Mouse (Mus musculus): ENCODE results near the gene Fgfr2.
"Not testable (repeated sequence)": the region's sequence is repeated elsewhere in the genome, so short reads cannot be mapped to it uniquely, and the experiment has no call there.

The Fgfr2 gene

GRCm38 (mm10) chr7:130471045-130471444 is 2652.1 kb downstream of the Fgfr2 start:
- no peak for DNase-seq (ENCODE audit: low read depth, low spot score)

GRCm38 (mm10) chr7:130455587-130456246 is 2667.4 kb downstream of the Fgfr2 start:
- DNase-seq (ENCODE audit: low read depth, low spot score): no peak

GRCm38 (mm10) chr7:130454226-130454625 is 2668.9 kb downstream of the Fgfr2 start:
- DNase-seq (ENCODE audit: low read depth, low spot score): no peak

DNA sequence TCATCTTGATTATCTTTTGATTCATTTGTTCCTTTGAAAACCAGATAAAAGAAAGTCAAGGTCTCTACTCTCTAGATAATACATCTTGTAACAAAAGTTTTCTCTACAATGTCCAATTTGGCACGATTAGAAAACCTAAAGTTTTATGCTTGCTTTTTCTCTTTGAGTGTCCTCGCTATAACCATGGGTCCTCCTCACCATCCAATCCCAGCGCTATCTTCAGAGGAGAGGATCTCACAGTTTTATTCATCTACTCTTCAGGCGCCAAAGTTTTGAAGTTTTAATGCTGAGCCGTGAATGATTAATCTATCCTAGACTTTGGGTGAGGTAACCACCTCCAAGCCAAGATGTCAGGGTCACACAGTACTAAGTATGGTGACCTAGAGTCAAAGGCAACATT is 2687.4 kb downstream of the Fgfr2 start:
- DNase-seq (ENCODE audit: low read depth, low spot score): no peak

DNA sequence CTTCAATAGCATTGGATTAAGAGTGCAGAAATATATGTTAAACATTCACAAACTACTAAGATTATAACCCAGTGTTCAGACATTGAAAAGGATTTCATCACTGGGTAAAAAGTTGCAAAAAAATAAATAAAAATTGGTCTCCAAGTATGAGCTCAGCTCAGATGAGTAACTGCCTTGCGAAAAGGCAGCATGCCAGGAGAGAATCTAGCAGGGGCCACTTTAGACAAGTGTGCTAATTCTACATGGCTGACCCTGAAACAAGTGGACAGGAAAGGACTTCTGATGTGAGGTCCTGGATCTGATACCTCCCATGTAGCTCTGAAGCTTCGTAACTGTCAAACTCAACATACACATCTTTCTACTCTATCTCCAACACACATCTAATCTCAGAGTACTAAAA is 2691.0 kb downstream of the Fgfr2 start:
- DNase-seq (ENCODE audit: low read depth, low spot score): no peak

GRCm38 (mm10) chr7:130426586-130426985 is 2696.6 kb downstream of the Fgfr2 start:
- peak; percentile 93 for DNase-seq (ENCODE audit: low read depth, low spot score)

DNA sequence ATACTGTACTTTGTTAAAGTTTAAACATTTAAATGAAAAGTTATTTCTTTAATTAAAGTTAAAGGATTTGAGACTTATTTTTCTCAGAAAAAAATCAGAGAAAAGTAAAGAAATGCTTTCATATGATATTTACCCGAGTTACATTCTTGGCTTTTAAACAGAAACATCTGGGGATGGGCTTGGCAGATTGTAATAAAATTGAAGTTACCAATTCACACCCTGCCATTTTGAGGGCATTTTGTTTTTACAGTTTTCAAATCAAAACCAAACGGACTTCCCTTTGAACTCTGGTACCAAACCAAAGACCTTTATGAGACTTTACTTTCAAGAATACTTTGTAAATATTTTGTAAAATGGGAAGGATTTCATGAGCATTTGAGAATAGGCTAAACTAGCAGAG is 2697.2 kb downstream of the Fgfr2 start:
- DNase-seq (ENCODE audit: low read depth, low spot score): peak; percentile 39

GRCm38 (mm10) chr7:130419961-130420360 is 2703.2 kb downstream of the Fgfr2 start:
- DNase-seq (ENCODE audit: low read depth, low spot score): no peak

DNA sequence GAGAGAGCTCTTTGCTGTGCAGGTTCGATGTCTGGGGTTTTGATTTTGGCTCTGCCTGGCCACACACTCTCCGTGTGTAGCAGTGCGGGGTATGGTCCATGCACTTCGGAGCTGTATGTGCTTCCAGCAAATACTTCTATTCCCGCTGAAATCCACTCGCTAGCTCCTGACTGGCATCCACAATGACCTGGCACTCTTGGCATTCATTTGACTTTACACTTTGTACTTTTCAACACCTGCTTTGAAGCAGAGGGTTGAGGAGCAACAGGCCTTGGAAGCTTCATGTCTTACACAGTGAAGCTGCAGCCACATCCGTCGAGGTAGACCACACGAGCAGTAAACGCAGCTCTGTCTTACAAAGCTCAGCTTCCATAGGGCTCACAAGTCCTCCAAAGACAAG is 2715.5 kb downstream of the Fgfr2 start:
- DNase-seq (ENCODE audit: low read depth, low spot score): no peak

DNA sequence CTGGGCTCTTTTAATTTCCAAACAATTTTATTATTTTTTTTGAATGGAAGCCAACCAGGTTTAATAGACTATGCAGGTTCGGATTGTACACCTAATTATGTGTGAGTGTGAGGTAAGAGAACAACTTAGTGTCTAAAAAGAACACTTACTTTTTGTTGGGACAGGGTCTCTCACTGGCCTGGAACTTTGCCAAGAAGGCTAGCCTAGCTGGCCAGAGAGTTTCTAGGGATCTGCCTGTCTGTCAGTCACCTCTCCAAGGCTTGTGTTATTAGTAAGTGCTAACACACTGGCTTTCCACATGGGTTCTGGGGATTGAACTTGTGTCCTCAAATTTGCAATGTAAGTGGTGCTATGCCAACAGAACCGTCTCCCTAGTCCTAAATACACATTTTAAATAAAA is 2719.8 kb downstream of the Fgfr2 start:
- DNase-seq (ENCODE audit: low read depth, low spot score): no peak

DNA sequence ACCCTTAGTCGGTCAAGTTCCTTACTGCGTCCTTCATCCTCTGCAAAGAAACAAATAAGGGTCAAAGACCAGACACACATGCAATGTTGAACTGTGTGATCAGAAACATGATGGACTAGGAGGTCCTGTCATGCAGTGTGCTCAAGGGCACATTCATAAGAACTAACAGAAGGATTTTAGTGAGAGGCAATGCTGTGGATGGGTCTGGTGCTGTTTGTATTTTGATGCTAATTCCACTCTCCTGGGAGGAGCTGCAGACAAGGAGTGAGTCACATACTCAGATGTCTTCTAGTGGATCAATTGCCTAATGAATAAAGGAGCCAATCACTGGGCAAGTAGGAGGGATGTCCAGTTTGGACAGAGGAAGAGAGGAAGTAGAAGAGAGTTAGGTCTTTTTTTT is 2728.5 kb downstream of the Fgfr2 start:
- DNase-seq (ENCODE audit: low read depth, low spot score): no peak

DNA sequence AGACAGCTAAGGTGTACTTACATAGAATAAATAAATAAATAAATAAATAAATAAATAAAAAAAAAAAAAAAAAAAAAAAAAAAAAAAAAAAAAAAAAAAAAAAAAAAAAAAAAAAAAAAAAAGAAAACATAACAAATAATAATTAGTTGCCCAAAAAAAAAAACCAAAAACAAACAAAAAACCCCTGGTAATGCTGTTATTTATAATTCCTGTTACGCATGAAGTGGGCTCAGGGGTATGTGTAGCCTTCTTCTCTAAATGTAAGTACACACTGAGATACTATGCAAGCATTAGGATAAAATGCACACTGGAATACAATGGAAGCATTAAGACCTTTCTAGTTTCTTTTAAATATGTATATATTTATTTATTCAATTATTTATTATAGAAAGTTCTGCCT is 2733.1 kb downstream of the Fgfr2 start:
- DNase-seq (ENCODE audit: low read depth, low spot score): not testable (repeated sequence)

DNA sequence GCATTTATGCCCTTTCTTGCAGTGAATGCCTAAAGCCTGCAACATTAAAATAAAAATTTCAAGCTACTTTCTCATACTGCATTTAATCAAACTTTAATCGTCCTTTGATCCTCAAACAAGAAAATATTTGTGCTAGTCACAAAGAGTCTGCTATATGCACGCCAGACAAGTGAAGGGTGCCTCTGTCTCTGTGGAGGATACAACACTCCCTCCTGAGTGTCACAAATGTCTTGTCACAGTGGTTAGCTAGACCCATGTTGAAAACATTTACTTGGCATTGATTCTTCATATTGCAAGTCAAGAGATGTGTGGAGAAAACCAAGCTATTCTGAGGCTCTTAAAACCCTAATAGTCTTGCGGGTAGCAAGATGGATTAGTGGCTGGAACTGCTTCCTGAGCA is 2736.8 kb downstream of the Fgfr2 start:
- DNase-seq (ENCODE audit: low read depth, low spot score): no peak

GRCm38 (mm10) chr7:130385732-130386294 is 2737.3 kb downstream of the Fgfr2 start:
- no peak for DNase-seq (ENCODE audit: low read depth, low spot score)

DNA sequence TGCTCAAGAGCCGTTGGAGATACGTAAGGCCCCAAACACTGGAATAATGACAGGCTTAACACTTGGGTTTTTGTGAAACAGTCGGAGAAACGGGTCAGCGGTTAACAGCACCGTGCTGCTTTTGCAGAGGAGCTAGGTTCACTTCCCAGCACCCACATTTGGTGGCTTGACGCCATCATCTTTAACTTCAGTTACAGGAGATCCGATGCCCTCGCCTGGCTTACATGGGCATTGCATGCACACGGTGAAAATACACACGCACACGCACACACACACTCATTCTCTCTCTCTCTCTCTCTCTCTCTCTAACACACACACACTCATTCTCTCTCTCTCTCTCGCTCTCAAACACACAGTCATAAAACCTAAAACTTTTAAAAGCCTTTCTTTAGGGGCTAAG is 2741.0 kb downstream of the Fgfr2 start:
- no peak for DNase-seq (ENCODE audit: low read depth, low spot score)

GRCm38 (mm10) chr7:130381387-130381951 is 2741.7 kb downstream of the Fgfr2 start:
- no peak for DNase-seq (ENCODE audit: low read depth, low spot score)

- DNase-seq (ENCODE audit: low read depth, low spot score): no peak
Observed at GRCm38 (mm10) chr7:130380769-130381355, 2742.3 kb downstream of the Fgfr2 start.

GRCm38 (mm10) chr7:130380367-130380766 is 2742.8 kb downstream of the Fgfr2 start:
- DNase-seq (ENCODE audit: low read depth, low spot score): no peak

DNA sequence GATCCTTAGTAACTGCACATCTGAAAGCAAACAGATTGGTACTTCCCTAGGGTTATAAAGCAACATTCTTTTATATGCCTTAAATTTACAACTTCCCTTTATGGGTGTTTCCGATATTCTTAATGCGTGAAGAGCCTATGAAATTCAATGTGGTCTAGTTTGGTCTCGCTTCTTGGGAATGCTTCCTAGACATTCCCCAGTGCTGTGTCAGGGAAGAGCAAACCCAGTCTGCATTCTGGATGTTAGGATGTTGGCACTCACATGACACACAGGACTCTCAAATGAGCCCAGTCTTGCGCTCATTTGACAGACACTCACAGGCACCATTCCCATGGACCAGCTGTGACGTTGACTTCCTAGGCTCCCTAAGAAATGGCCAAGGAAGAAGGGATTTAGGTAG is 2743.3 kb downstream of the Fgfr2 start:
- DNase-seq (ENCODE audit: low read depth, low spot score): no peak

DNA sequence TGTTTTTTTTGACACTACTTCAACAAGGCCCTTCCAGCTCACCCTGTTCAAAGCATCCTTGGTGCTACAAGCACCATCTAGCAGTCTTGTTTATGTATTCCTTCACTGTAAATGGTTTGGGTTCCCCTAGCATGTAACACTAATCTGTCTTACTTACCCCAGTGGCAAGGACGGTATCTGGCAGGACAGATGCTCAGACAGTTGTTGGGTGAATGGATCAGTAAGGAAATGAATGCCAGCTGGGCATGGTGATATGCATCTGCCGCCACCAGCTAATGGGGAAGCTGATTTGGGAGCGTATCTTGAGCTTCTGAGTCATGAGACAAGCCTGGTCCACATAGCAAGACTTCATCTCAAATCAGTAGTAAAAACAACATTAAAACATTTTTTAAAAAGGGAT is 2744.8 kb downstream of the Fgfr2 start:
- DNase-seq (ENCODE audit: low read depth, low spot score): no peak

GRCm38 (mm10) chr7:130374311-130374710 is 2748.8 kb downstream of the Fgfr2 start:
- no peak for DNase-seq (ENCODE audit: low read depth, low spot score)

- DNase-seq (ENCODE audit: low read depth, low spot score): peak; percentile 35
Observed at GRCm38 (mm10) chr7:130368827-130369641, 2754.1 kb downstream of the Fgfr2 start.
